ENCODE assay signal across 13 mouse cellular contexts in the genomic region with DNA sequence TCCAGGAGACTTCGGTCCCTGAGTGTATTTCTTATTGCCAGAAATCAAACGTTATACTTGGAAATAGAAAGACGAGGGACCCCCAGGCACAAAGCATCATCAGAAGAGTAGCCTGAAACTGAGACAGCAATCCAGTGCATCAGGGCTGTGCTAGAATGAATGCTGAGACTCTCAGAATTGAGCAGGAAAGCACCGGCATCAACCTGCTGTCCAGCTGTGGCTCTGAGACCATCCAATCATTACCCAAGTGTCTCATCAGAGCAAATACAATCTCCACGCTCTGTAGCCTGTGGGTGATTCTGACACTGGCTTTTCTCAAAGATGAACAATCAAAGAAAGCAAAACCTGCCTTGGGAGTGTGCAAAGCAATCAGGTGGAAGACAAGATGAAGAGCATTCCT.
"Had no signal": no experiment of that assay in that cellular context is flagged by ENCODE, and none has a peak within 500 bp of the region (broad histone marks: within the 10 kb centered on the region; RNA-seq: fewer than 3 reads in every experiment).

No protein-coding gene starts in this region.

- H3K27ac ChIP-seq: intestine, embryonic 15.5 days; kidney, postnatal 0 days; left cerebral cortex, adult 2 months; limb, embryonic 10.5 days; liver, embryonic 15.5 days; neural tube, embryonic 12.5 days; stomach, embryonic 15.5 days had no signal

- H3K9ac ChIP-seq: intestine, embryonic 15.5 days; liver, embryonic 15.5 days; lung, embryonic 14.5 days; neural tube, embryonic 12.5 days; stomach, embryonic 15.5 days had no signal

- H3K4me2 ChIP-seq: liver, embryonic 11.5 days; liver, embryonic 15.5 days; lung, embryonic 14.5 days; neural tube, embryonic 12.5 days; stomach, embryonic 15.5 days had no signal

- H3K4me1 ChIP-seq: limb, embryonic 10.5 days; liver, embryonic 15.5 days; neural tube, embryonic 12.5 days; stomach, embryonic 15.5 days had no signal

- DNase-seq: lung, embryonic 14.5 days; lung, postnatal 10 days; right cerebral cortex, postnatal 14 days; thymus, adult 2 months; thymus, postnatal 25 days had no signal

- H3K27me3 ChIP-seq: intestine, embryonic 15.5 days; liver, embryonic 15.5 days; neural tube, embryonic 12.5 days; stomach, embryonic 15.5 days had no signal

- H3K4me3 ChIP-seq: intestine, embryonic 15.5 days; left cerebral cortex, adult 2 months; limb, embryonic 10.5 days; liver, embryonic 15.5 days; neural tube, embryonic 12.5 days; stomach, embryonic 15.5 days had no signal

- H3K36me3 ChIP-seq: intestine, embryonic 15.5 days; limb, embryonic 10.5 days; liver, embryonic 15.5 days; neural tube, embryonic 12.5 days; stomach, embryonic 15.5 days had no signal

- H3K9me3 ChIP-seq: intestine, embryonic 15.5 days; limb, embryonic 10.5 days; liver, embryonic 15.5 days; neural tube, embryonic 12.5 days; stomach, embryonic 15.5 days had no signal
